Mouse (Mus musculus): ENCODE results near the gene Hdhd5.

The Hdhd5 gene

DNA sequence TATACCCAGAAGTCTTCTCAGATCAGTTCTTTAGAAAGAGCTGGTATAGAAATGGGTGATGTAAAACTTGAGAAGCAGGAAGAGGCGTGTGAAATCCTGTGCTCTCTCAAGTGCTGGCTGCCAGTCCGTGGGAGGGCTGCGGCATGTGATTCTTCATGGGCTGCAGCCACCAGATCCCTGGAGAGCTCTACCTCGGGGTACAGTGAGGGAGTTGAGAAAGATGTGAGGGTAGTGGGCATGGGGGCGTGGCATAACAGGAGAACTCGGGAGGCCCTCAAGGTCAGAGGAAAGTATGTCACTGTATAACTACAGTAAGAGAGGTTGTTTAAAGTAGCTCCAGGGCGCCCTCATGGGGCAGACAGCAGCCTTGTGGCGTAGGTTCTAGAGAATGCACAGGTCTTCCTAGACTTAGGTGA lies 47.9 kb downstream of the Hdhd5 start:
- DNase-seq (ENCODE audit: low read depth, low spot score) = no peak

DNA sequence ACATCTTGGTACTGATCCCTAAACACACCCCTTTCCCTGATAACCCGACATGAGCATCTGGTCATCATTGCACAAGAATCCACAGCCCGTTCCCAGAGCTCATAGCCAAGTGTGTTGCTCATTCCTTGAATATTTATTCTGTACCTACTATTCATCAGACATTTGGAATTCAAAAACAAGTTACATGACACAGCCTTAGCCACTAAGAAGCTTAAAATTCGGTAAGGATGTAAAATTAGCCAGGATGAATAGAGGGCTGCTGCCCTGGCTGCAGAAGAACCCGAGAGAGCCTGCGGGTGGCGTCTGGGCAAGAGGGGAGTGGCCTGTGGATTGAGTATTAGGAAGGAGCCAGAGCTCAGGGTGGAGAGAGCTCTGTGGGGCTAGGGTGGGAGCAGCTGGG lies 48.4 kb downstream of the Hdhd5 start:
- DNase-seq (ENCODE audit: low read depth, low spot score) = no peak

DNA sequence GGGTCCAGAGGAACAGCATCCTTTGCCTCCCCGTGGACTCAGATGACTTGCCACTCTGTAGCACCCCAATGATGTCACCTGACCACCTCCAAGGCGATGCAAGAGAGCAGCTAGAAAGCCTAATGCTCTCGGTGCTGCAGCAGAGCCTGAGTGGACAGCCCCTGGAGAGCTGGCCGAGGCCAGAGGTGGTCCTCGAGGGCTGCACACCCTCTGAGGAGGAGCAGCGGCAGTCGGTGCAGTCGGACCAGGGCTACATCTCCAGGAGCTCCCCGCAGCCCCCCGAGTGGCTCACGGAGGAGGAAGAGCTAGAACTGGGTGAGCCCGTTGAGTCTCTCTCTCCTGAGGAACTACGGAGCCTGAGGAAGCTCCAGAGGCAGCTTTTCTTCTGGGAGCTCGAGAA lies 49.1 kb downstream of the Hdhd5 start:
- DNase-seq (ENCODE audit: low read depth, low spot score) = no peak

DNA sequence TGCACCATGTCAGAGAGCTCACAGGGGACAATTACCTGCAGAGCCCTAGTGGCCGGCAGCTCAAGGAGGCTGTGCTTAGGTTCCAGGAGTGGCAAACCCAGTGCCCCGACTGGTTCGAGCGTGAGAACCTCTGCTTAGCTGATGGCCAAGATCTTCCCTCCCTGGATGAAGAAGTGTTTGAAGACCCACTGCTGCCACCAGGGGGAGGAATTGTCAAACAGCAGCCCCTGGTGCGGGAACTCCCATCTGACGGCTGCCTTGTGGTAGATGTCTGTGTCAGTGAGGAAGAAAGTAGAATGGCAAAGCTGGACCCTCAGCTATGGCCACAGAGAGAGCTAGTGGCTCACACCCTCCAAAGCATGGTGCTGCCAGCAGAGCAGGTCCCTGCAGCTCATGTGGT lies 49.6 kb downstream of the Hdhd5 start:
- no peak for DNase-seq (ENCODE audit: low read depth, low spot score)

DNA sequence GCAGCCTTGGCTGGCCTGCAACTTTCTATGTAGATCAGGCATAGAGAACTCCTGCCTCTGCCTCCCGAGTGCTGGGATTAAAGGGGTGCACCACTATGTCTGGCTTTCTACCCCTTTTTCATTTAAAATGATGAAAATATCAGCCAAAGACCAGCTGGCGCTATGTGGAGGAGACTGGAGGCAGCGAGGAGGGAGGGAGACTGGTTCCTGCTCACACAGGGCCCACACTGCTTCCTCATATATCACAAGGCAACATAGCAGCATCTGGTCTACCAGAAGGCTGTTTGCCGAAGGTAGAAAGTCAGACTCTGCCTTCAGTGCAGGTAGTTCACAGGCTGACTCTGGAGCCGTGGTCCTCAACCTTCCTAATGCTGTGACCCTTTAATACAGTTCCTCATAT lies 50.8 kb downstream of the Hdhd5 start:
- no peak for DNase-seq (ENCODE audit: low read depth, low spot score)

DNA sequence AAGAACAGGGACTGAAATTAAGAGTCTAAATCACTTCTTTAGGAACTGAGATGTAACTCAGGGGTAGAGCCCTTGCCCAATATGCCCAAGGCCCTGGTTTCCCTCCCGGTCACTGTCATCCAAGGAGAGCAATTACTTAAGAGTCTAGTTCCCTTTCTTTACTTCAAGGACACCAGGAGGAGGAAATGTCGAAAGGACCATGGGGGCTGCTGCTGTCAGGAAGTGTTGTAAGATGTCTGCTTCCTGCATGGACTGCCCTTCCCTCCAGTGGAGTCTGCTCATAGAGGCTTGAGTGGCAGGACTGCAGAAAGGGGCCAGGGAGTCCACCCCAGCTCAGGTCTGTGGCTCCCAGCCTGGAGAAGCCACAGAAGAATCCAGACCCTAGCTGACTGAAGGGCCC lies 51.8 kb downstream of the Hdhd5 start:
- no peak for DNase-seq (ENCODE audit: low read depth, low spot score)

DNA sequence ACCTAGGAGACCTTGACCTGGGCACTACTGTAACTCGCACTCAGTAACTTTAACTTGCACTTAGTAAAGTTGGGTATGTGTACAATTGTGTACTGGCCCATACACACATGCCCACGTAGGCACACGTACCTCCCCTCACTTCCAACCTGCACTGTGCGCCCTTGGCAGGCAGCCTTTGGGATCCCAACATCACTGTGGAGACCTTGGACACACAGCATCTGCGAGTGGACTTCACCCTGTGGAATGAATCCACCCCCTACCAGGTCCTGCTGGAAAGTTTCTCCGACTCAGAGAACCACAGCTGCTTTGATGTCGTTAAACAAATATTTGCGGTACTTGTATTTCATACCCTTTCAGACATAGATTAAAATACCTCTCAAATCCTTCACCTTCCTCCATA lies 55.8 kb downstream of the Hdhd5 start:
- DNase-seq (ENCODE audit: low read depth, low spot score) = no peak

DNA sequence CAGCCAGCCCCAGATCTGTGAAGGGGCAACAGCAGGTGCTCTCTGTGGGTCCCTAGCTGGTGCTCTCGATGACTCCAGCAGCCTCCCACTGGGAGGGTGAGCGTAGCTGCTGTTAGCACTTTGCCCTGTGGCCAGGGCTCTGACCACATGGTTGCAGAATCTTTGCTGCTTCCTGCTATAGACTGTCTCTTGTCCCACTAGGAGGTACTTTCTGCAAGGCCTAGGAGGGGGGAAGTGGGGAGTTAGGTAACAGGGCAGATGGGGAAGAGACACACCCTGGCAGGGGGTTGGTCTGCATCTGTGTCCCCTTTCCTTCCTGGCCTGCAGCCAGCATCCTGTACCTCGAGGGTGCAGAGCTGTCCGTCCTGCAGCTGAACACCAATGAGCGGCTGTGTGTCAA lies 57.7 kb downstream of the Hdhd5 start:
- DNase-seq (ENCODE audit: low read depth, low spot score) = no peak

DNA sequence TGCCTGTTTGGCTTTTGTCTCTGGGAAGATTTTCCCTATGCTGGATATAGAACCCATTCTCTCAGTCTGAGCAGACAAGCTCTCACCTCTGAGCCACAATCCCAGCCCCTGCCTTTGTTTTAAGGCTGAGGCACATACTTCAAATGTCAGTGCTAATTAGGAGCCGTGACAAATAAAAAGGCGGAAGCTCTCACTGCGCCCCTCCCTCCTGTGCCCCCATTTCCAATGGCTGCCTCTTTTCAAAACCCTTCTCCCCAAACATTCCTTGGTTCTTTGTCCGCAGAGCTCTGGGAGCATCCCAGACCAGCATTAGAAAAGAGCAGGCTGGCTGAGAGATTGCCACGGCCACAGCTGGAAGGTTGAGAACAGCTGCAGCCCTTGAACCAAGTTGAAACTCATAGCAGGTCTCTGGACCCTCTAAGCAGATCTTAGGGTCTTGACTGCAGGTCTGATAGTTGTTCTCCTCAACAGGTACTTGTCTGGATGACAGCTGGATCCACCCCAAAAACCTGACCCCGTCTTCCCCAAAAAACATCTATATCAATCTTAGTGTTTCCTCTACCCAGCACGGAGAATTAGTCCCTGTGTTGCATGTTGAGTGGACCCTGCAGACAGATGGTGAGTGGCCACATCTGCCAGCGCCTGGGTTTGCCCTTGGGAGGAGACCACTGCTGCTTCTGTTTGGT lies 58.5 kb downstream of the Hdhd5 start:
- no peak for DNase-seq (ENCODE audit: low read depth, low spot score)

DNA sequence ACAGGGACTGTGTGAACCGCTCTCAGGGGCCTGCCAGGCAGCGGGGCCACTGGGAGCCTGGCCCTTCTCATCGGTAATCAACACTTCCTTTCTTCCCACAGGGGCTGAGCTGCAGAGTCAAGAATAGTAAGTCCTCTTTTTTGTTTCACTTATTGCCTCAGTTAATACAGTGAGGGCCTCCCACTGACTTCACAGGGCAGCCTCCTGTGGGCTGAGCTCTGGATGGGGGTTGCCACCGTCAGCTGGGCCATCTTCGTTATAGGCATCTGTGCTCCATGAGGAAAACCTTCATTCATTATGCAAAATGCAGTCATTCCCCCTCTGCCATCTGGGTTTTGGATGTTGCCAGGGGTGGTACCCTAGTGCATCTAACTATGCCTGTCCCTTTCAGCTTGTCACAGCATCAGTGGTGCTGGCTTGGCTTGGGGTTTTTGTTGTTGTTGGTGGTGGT lies 59.1 kb downstream of the Hdhd5 start:
- DNase-seq (ENCODE audit: low read depth, low spot score) = no peak

DNA sequence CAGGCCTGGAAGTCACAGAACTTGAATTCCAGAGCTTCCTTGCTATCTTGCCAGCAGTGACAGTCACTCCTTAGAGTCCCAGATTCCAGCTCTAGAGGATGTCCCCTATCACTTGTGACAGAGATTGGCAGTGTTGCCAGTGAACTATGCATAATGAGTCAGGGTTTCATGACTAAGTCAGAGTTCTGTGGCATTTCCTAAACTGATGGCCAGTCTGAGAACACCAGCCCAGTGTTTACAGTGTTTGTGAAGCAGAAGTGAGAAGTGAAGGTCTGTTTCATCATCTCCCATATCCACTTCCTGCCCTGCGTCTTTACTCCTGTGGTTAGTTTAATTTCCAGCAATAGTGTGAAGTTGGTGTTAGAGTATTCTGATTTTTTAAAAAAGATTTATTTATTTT lies 60.5 kb downstream of the Hdhd5 start:
- no peak for DNase-seq (ENCODE audit: low read depth, low spot score)

DNA sequence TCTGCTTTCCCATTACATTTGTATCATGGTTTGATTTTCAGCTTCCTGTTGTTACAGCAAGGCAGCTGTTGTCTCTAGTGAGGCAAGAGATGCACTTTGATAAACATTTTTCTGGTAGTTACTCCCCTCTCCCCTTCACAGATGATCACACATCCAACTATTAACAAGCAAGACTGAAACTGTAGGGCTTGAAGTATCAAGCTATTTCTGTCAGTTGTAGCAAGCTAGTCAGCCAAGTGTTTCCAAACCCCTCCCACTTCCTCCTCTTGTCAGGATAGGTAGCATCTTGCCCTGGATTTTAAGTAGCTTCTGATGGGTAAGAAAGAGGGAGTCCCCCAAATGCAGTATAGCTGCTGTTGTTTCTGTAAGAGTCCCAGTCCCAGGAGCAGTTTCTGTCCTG lies 61.3 kb downstream of the Hdhd5 start:
- DNase-seq (ENCODE audit: low read depth, low spot score) = no peak

DNA sequence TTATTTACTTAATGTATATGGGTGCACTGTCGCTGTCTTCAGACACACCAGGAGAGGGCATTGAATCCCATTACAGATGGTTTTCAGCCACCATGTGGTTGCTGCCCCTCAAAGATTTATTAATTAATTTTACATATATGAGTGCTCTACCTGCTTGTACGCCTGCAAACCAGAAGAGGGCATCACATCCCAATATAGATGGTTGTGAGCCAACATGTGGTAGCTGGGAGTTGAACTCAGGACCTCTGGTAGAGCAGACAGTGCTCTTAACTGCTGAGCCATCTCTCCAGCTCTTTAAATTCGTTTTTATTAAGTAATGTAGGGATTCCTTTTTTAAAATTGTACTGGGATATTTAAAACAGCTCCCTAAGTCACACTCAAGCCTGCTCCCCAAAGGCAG lies 61.9 kb downstream of the Hdhd5 start:
- DNase-seq (ENCODE audit: low read depth, low spot score) = no peak

DNA sequence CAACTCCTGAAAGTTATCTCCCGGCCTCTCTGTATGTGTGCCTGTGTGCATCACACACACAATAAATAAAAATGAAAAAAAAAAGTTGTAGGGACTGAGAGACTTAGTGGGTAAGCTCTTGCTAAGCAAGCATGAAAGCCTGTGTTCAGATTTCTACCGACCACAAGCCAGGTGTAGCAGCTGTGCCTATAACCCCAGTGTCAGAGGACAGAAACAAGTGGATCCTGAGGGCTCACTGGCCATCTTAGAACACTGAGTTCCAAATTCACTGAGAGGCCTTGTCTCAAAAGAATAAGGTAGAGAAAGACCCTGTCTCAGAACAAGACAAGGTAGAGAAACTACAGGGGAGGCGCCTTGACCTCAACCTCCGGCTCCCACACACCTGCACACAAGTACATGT lies 62.9 kb downstream of the Hdhd5 start:
- no peak for DNase-seq (ENCODE audit: low read depth, low spot score)

DNA sequence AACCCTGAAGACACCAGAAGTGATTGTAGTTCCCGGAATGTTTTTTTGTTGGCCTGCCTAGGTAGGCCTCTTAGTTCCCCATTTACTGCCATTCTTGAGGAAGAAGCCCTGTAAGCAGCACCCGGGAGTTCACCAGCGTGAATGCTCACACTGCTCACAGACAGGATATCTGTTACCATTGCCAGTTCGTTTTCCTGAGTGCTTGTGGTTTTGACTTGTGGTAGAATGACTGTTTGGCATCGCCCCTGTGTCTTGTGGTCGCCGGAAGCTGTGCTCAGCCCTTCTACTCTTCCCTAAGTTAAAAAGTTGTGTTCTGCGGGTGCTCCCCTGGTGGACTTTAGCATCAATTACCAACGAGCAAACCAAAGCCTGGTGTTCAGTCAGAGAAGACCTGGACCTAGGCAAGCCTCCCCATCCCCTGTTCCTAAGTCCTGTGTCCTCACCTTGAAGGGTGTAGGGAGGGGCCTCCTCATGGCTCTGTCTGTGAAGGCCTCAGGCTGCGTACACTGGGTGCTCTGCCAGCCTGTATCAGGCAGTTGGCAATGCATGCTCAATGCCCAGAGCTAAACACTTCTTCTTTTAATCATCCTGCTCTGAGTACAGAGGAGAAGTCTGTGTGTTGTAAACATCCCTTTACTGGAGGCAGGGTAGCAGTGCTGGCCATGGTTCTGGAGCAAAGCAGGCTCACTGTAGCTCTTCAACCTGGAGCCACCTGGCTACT lies 64.3 kb downstream of the Hdhd5 start:
- no peak for DNase-seq (ENCODE audit: low read depth, low spot score)

DNA sequence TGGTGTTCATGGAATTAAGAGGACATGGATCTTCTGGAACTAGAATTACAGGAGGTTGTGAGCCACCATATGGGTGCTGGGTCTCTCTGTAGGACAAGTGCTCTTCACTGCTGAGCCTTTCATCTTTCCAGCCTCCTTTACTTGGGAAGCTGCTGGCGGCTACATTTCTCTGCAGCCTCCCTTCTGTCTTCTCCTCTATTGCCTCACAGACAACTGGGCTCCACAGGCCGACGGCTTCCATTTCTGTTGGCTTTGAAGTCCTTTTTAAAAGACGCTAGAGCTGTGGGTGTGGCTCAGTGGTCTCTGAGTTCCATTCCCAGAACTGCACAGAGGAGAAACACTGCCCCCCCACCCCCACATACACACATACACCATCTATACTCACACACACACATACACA lies 65.7 kb downstream of the Hdhd5 start:
- DNase-seq (ENCODE audit: low read depth, low spot score) = no peak

DNA sequence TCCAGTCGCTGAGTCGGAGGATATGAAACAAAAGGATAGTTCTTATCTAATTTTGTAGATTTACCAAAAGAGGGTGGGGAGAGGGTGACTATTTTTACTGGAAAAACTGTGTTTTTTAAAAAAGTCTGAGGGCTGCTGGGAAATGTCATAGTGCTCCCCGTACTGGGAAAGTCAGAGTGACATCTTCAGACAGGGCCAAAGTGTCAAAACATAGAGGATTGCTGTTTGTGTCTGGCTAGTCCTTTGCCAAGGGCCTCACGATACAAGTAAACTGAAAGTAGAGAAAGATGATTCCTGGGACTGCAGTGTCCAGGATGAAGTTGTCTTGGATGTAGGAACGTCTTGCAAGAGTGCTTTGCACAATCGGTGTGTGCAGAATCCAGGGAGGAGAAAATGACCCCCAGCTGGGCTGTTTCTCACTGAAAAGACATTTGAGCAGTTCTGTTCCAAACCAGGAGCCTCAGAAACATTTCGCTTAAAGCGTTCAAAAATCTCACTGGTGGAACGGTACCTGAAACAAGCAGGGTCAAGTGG lies 66.6 kb downstream of the Hdhd5 start:
- DNase-seq (ENCODE audit: low read depth, low spot score) = no peak

DNA sequence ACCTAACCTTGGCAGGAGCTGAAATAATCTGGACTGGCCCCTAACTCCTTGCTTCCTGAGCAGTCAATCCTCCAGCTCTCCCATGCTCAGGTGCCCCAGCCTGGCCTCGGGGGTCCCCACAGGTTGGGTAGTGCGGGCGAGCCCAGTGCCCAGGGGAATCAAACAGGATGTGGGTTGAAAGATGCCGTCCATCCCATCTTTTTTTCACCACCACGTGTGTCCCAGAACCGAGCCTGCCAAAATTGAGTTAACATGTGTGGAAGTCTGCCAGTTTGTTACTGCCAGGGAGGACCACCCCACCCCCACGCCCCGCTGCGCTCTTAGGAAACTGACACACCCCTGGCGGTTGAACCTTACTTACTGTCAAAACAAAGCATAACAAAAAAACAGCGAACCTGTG lies 67.2 kb downstream of the Hdhd5 start:
- DNase-seq (ENCODE audit: low read depth, low spot score) = no peak

DNA sequence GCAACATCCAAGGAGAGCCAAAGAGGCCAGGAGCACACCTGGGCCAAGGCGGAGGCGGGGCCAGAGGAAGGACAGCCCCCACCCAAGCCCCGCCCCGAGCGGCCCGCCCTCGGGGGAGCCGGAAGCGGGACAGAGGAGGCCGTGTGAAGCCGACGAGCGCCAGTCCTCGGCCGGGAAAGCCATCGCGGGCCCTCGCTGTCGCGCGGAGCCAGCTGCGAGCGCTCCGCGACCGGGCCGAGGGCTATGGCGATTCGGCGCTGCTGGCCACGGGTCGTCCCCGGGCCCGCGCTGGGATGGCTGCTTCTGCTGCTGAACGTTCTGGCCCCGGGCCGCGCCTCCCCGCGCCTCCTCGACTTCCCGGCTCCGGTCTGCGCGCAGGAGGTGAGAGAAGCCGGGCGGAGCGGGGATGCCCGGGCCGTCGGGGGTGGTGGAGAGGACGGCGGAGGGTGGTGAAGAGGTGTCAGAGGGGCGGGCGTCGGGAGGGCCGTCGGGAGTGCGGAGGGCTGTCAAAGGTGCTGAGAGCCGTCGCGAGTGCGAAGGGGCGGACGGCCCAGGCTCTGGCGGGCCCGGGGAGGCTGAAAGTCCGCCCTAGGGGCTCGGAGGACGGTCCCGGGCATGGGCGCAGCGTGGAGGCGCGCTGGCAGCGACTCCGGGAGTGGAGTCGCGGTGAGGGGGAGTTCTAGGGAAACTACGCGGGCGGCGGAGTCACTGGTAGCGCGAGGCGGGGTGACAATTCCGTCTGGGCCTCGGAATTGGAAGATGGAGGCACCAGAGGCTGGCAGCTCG lies 67.8 kb downstream of the Hdhd5 start, which contains the start of gene Il17ra:
Gene Il17ra, plus strand, starts transcription at position 162 of the 786 bp plus-strand sequence.
- DNase-seq (ENCODE audit: low read depth, low spot score) = no peak

DNA sequence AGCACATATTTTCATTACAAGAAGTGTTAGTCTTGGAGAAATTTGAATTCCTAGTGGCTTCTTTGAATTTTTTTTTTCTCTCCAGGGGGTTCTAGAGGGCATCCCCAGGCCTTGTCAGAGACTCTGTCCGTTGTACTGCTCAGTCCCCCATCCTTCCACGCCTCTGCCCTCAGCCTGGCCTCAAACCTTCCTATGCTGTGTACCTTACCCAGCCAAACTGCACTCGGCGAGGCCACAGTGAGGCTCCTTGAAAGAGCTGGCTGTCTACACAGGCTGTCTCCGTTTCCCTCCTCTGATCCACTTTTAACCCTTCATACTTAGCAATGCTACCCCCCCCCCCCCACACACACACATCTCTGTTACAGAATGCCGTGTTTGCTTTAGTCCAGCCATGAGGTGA lies 68.9 kb downstream of the Hdhd5 start:
- DNase-seq (ENCODE audit: low read depth, low spot score) = no peak

DNA sequence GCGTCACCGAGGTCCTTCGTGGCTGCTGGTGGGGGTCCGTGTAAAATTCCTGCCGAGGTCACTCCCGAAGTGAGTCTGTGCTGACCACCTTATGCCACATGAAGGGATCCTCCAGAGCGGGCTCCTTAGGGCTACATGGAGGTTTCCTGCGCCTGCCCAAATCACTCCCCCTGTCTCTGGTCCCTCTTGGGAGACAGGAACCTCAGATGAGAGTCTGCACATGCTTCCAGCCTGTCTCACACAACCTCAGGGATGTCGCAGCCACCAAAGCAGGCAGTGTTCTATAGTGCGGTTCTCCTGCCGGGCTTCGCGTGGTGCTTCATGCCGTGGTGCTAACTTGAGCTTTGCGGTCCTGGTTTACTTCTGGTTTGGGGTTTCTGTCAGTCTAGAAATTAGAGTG lies 69.9 kb downstream of the Hdhd5 start:
- no peak for DNase-seq (ENCODE audit: low read depth, low spot score)

Measured in brain, embryonic 18.5 days (tissue).